Mouse (Mus musculus): ENCODE results near the gene Dnal4.

The Dnal4 gene

DNA sequence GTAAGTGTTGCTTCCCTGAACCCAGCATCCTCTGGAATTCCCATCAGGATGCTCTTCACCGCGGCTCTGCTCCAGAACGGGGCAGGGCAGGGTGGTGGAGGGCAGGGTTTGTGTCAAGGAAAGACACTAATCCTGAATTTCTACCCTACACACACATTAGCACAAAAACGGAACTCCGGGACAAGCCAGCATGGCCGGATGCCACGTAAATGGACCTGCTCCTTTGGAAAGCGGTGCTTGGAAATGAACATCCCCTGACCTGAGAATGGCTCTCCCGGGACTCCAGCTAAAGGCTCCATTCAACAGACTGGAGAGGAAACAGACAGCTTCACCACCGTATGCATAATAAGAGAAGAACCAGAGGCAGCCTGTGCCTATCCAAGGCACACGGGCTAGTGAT lies 23.1 kb upstream of the Dnal4 start:
- DNase-seq (ENCODE audit: low read depth, low spot score), result no peak

DNA sequence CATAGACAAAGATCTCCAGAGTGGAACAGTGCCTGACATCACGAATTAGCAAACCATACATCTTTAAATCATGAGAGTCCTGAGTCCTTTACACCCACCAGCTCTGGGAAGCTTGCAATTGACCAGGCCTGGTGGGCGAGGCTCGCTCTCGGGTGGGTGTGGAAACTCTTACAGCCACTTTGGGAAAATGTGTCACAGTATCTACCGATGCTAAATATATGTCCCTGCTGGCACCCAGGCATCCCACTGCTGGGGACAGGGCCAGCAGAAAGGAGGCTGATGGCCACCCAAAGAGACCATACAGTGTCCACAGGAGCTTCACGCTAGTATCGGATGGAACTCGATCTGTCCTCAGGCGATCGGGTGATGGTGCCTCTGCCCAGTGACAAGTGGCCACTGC lies 20.9 kb upstream of the Dnal4 start:
- no peak for DNase-seq (ENCODE audit: low read depth, low spot score)

DNA sequence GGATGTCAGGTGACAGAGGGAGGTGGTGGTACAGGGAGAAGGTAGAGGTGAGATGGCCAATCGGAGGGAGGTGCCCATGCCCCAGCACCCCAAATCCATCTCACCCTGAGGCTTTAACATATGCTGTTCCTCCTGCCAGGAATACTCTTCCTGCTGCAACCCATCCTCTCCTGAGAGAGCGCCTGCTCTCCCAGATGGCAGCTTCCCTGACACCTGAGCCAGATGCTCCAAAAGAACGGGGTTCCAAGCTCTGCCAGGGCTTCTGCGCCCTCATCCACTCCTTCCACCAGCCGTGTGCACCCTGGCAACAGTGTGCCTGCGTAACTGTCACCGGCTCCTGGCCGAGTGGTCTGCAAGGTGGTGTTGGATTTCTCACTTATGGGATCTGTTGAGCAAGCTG lies 20.0 kb upstream of the Dnal4 start:
- DNase-seq (ENCODE audit: low read depth, low spot score), result no peak

DNA sequence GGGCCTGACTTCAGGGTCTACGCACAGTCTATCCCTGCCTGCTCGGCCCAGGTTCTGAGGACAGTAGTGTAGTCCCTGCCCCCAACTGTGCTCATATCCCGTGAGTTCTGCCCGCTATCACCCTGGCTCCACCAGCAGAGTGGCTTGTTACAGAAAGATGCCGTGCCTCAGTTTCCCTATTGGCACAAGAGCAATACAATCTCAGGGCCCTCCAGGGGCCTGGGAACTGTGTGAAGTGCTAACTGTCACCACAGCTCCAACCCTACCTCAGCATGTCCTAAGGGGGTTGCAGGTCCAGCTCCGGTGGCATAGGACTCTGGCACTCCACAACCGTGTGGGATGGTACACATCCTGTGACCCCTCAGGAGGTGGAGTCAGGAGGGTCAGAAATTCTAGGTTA lies 19.4 kb upstream of the Dnal4 start:
- no peak for DNase-seq (ENCODE audit: low read depth, low spot score)

DNA sequence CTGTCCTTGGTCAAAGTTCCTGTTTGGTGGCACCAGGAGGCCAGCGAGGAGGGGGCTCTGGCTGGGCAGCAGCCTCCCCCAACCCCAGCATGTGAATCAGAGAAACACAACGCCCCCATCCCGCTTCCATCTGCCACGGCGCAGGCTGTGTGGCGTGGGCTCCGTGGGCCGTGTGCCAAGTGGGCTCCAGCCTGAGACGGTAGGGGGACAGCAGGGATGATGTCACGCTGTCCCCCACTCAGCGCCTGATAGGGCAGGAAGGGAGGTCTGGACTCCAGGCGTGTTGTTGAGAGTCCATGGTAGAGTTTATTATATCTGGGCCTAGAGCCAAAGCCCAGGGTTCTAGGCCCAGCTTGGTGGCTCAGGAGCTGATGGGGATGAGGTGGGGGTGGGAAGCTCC lies 18.6 kb upstream of the Dnal4 start:
- DNase-seq (ENCODE audit: low read depth, low spot score), result no peak

DNA sequence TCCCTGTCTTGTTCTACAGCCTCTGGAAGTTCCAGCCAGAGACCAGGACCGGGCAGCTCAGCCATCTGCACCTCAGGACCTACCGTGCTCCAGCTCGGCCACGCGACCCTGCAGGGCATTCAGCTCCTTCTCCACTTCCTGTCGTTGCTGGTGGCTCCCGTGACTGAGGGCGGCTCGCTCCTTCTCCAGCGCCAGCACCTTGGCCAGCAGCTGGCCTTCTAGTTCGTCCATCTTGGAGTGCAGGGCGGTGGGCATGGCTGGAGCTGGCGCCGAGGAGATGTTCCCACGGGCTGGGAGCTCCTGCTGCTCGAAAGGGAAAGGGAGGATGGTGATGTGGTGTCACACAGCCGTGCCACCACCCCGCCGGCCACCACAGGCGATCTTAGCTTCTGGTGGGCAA lies 16.5 kb upstream of the Dnal4 start:
- no peak for DNase-seq (ENCODE audit: low read depth, low spot score)

DNA sequence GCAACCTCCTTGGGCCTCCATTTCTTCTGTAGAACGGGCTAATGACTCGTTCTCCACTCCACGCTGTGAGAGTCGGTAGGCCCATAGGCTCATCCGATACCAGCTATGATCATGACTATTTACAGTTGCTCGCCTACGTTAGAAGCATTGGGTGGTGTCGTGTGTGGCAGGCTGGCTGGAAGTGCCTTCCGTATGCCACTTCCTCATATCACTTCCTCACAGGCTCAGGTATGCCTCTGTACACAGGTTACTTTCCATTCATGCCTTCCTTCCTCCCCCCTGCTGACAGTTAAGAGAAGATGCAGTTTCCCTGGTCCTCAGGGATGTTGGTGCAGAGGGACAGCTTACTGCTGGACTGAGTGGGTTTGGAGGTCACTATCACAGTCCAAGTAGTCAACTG lies 15.4 kb upstream of the Dnal4 start:
- DNase-seq (ENCODE audit: low read depth, low spot score), result no peak

DNA sequence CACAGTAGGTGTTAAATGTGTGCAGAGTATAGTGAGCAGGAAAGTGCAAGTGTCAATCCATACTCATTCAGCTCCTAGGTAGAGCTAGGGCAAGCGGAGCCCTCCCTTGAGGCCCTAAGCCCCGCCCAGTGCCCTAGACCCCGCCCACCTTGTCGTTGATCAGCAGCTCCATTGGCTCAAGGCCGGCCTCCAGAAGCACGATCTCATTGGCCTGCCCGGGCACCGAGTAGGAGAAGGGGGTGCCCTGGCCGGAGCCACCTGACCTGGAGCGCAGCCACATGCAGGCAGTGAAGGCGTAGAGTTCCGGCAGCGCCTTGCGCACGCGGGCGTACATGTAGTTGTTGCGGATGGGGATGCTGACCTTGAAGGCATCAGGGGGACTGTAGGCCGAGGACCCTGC lies 14.8 kb upstream of the Dnal4 start:
- peak; percentile 68 for DNase-seq (ENCODE audit: low read depth, low spot score)

DNA sequence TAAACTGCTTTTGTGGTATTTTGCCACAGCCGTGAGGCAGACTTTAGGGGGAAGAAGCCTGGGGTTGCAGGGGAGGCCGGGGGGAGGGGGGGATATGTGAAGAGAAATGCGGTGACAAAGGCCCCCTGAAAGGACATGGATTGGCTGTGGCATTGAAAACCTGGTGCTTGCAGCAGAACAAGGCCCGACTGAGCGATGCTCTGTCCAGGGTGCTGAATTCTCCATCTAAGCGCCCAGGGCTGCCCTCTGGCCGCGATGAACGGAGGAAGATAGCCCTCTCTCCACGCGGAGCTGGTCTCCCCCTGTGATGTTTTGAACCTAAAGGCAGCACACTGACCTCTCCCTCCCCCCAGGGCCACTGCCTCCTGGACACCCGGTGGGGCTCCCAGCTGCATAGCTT lies 13.9 kb upstream of the Dnal4 start:
- no peak for DNase-seq (ENCODE audit: low read depth, low spot score)

DNA sequence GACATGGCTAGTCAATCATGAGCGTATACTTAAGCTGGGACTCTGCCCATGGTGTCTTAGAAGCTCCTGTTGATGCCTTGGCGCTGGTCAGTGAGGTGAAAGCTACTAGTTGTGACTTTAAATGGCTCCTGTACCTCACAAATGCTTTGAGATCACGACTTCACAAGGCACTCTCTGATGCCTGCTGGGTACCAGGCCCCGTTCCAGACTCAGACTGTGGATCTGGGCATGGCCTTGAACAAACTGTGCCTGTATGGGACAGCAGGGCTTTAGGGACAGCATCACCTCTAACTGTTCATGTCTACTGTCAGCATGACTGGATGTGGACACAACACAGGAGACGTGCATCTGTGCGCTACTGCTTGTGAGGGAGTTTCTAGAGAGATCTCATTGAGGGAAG lies 13.3 kb upstream of the Dnal4 start:
- no peak for DNase-seq (ENCODE audit: low read depth, low spot score)

DNA sequence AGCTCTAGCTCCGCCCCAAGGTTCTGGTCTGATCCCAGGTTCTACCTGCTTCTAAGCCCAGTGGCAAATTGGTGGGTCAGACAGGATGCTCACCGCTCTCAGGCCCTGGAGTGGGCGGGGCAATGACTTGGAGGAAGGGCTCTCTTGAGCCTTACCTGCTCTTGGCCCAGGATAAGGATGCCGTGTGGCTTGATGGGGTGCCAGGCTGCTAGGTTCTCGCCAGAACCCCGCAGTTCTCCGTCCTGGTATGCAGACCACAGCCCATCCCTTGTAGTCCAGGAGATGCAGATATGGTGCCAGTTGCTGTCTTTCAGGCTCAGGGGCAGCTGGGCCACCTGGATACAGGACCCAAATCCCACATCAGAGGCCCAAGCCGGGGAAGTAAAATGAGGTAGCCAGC lies 12.5 kb upstream of the Dnal4 start:
- no peak for DNase-seq (ENCODE audit: low read depth, low spot score)

DNA sequence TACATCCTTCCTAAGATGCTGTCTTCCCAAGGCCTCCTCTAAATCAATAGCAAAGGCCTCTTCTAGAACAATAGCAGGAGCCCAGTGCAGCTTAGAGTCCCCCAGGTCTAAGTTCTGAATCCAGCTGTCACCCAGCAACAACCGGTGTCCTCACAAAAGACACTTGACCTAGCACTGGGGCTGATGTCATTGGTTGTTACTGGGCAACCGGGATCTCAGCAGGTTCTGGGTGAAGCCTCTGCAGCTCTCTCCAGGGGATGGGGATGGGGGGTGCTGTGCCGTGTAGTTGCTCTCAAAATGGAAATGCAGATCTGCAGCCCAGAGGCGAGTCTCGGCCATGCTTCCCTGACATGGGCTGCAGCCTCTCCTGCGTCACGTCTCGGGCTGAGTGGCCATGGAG lies 10.2 kb upstream of the Dnal4 start:
- no peak for DNase-seq (ENCODE audit: low read depth, low spot score)

DNA sequence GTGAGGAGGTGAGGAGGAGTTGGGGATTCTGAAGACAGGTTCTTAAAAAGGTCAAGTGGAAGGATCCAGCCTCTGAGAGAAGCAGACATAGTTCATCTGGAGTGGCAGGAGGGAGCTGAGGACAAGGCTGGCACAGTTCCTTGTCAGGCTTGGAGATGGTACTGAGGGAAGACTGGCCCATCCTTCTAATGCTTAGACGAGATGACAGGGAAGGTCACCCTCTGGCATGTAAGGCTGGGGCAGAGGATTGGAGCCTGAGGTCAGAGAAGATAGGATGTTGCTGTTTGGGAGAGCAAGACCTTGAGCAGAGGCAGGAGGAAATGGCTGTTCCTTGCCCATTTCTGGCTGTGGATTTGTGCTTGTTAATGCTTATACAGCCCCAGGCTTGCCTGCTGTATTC lies 7.4 kb upstream of the Dnal4 start:
- DNase-seq (ENCODE audit: low read depth, low spot score), result no peak

DNA sequence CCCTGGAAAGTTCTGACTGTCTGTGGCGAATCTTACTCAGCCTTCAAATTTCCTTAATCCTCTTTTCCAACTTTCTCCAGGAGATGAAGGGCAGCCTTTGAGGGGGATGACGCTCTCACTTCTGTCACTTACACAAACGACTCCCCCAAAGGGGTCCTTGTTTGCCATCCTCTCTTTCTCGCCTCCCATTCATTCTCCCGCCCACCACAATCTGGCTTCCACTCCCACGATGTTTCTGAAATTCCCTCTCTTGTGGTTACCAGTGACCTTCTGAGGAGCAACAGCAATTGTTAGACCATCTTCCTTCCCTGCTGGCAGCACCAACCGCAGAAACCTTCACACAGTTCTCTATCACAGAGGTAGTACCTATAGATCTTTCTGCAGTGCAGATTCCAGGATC lies 2.0 kb downstream of the Dnal4 start:
- DNase-seq (ENCODE audit: low read depth, low spot score), result no peak

DNA sequence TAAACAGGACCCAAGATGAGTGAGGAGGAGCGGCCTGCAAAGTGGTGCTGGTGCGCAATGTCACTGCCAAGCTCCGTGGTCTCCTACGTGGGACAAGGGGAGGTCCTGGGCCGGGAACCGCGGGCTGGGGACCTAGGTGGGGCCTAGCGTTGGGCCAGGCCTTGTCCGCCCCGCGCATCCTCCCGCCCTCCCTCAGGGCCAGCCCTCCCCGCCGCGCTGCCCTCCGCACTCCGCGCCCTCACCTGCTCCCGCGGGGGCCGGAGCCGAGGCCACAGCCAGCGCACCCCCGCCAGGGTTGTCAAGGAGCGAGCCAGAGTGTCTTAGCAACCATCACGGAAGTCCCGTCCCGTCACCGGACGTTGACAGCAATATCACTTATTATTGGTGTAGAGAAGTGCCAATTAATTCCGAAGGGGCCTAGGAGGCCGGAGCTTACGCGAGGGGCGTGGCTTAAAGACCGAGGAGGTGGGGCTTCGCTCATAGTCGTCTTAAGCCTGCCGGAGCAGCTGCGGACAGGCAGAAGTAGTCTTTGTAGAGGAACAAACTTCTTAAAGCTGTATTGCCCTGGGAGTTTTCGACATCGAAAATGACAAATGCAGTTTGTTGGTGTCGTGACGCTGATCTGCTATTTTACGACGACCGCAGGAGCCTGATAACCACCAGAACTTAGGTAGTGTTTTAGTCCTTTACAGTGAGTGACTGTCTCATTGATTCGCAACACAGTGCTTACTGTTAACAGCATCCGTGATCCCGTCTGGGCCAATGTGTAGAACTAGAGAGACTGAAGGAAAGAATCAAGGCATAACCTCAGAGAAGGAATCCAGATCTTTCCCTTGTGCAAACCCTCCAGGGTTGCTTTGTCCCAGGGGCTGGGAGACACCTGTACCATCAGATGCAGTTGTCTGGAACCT lies 3.3 kb downstream of the Dnal4 start:
- DNase-seq (ENCODE audit: low read depth, low spot score), result peak; percentile 92

DNA sequence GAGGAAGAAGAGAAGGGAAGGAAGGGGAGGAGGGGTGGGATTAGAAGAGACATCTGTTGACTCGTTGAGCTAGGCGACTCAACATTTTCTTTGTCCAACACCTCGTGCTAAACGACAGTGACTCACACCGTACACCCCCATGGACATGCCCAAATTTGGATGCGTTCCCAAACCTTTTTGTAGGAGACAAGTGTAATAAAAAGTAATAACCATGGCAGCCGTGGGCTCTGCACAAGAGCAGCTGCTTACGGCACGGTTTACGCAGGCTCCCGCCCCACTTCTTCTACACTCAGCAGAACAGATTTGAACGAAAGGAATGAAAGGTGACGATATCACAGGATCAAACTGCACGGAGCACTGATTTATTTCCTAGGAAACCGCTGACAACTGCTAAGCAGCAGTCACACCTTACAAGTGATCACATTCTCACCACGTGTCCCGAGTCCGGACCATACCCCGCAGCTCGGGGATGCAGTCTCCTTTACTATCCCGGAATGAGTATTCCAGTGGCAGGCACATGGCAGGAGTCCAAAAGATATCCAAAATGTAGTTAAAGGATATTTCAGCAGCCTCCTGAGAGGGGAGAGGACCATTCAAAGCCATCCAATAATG lies 6.9 kb downstream of the Dnal4 start:
- DNase-seq (ENCODE audit: low read depth, low spot score), result no peak

DNA sequence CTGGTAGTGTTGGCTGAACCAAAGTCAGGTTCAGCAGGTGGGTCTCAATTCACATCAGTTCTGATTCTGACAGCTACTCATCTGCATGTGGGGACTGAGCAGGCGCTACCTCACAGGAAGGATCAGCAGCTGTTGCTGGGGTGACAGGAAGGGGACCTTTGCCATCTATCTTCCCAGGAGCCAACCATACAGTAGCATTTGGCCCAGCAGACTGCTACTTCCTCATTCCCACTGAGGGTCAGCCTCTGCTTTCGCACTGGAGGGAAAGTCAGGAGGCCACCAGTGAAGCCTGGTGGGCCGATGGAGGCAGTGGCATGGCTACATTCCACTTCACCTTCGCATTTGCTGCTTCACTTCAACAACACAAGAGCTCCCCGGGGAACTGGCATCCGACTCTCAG lies 9.3 kb downstream of the Dnal4 start:
- DNase-seq (ENCODE audit: low read depth, low spot score), result no peak

DNA sequence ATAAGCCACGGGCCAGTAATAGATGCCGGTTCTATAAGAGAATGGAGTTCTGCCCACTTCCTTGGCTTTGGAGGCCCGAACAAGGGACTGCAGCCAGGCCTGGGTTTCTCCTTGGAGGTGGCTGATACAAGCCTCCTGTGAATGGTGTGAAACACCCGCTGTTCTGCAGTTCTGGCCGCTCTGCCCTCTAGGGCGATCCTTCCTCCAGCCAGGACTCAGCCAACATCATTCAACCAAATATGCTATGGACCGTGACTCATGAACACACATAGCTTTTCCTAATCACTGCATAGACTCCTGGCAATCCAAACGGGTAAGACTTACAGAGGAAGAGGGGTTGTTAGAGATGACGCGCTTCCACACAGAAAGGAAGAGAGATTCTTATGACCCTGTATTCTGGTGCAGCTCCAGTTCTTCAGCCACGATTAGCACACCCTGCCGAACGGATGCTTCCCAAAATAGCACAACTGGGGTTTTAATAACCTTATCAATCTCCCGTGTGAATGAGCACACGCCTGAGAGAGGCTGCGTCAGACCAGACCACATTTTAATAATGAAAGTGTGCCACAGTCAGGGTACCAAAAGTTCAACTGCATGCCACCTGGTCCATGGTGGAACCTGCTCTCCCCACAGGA lies 10.2 kb downstream of the Dnal4 start:
- DNase-seq (ENCODE audit: low read depth, low spot score), result no peak

DNA sequence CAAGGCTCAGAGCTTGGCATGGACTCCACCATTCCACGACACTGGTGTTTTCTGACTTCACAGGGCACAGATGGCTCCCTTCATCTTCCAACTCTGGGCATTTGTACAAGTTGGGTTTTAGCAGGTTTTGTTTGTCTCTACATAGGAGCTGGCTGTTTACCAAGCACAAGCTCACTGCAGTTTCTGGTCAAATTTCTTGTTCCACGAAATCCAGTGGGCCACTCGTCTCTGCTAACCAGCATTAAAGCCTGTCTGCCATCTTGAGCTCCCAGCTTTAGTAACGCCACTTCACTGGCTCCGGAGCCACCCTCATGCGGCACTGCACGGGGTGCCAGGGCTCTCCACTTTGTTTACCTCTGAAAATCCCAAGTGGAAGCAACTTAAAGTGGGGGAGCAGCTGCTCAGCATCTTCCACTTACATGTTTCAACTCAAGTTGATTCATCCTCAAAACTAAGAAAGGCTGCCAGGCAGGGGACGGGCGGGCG lies 11.0 kb downstream of the Dnal4 start:
- DNase-seq (ENCODE audit: low read depth, low spot score), result no peak

DNA sequence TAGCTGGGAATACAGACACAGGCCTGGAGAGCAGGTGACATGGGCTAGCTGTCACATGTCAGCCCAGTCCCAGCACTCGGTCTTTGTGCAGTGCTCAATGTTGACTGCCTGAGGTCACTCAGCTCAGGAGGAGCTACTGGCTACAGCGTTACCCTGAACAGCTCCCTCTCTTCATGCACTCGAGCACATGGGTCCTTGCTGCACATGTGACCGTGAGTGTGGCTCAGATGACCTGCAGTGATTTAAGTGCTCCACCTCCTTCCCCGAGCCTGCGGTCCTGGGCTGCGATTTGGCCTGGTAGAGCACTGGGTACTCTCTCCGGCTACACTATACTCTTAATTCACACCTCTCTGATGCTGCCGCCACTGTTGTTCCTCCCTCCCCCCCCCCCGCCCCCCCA lies 11.5 kb downstream of the Dnal4 start:
- no peak for DNase-seq (ENCODE audit: low read depth, low spot score)

DNA sequence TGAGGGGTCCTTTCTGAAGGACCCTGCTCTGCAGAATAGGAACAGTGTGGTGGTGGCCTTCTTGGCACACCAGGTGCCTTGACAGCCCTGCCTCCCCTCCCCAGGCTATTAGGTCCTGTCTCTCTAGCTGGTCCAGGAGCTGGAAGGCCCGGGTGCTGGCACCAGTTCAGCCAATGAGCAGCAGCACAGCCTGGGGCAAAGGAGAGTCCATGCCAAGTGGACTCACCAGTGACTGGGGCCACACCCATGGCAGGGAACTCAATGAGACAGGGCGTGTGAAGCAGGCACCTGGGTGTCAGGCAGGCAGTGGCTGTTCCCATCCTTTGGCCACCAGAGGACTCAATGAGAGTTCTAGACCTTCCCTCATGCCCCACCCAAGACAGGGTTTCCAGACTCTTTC lies 12.3 kb downstream of the Dnal4 start:
- DNase-seq (ENCODE audit: low read depth, low spot score), result no peak

DNA sequence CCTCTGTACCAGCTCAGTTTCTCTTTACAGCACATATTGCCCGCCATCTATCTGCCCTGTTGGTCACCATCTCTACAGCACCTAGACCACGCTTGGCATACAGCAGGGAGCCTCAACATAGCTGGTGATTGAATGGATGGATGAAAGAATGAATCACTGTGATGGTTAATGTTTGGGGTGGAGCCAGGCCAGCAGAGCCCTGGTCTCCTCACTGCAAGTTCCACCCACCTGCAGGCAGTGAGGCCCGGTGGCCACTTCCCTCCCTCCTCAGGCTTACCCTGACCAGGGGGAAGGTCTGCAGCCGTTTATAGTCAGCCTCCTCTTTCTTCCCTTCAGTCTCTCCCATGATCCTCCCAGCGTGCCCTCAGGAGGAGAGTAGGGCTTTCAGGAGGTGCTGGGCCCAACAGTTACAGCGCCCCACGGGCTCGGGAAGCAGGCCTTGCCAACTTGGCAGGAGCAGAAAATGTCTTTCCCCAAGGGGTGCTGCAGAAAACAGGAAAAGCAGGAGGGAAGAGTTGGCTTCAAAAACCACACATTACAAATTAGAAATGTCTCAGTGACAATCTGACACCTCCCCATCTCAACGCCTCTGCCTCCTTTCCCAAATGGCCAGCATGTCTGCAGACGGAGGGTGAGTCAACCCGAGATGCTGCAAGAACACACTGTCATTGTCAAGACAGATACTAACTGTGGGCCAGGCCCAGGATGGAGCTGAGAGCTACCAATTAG lies 12.9 kb downstream of the Dnal4 start:
- DNase-seq (ENCODE audit: low read depth, low spot score), result no peak
